Mouse (Mus musculus): ENCODE data around the gene Runx3. TPM values are rescaled to one million over a fixed set of nuclear protein-coding genes. Genes with fewer than 3 reads are reported as not detected.

Runx3 gene
- total RNA-seq, 2 experiments from 2014 or later, result 7.1 to 56.7 TPM

DNA sequence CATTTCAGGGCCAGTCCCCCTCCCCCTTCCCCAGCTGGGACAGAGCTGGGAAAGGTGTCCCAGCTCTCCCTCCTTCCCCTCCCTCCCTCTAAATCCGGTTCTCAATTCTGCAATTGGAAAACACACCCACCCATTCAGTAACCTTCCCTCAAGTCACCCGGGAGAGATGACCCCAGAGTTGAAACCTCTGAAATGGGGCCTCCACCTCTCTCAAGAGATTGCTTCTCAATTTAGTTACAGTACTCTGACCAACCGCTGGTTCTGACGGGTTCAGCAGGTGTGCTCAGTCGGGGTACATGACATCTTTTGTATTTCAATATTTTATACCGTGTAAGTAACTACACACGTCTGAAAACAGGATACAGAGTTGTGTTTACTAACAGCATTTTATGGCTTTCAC is 28.2 kb downstream of the Runx3 start:
- no peak for ATAC-seq (replicated peaks; ENCODE audit: poor library complexity)

DNA sequence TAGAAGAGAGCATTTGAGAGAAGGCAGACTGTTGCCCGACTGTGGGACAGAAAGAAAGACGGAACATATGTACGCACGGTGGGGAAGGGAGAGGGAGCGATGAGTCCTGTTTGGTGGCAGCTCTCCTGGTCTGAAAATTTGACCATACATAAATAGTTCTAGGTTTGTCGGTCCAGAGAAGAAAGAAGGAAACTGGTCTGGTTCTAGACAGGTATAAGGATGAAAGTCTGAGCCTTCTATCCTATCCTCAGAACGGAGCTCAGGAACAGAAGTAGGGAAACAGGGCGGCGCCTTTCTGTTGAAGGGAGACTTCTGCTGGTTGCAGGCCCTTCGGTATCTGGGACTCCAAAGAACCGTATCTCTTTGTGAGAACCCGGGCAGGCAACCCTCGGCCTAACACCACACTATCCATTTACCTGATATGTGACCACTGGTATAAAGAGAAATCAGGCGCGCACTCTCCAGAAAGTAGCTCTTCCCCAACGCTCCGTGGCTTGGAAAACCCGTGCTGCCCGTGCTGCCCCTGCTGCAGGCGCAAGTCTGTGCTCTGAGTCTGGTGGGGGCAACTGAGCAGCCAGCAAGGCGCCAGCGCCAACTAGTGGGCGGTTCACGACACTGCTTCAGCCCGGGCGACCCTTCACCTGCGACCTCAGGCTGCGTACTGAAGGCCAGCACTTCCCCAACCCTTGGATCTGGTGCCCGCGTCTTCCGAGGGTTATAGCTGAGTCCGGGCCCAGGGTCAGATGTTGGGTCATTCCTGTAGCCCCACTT is 29.8 kb downstream of the Runx3 start:
- peak; percentile 80 for ATAC-seq (replicated peaks; ENCODE audit: poor library complexity)

DNA sequence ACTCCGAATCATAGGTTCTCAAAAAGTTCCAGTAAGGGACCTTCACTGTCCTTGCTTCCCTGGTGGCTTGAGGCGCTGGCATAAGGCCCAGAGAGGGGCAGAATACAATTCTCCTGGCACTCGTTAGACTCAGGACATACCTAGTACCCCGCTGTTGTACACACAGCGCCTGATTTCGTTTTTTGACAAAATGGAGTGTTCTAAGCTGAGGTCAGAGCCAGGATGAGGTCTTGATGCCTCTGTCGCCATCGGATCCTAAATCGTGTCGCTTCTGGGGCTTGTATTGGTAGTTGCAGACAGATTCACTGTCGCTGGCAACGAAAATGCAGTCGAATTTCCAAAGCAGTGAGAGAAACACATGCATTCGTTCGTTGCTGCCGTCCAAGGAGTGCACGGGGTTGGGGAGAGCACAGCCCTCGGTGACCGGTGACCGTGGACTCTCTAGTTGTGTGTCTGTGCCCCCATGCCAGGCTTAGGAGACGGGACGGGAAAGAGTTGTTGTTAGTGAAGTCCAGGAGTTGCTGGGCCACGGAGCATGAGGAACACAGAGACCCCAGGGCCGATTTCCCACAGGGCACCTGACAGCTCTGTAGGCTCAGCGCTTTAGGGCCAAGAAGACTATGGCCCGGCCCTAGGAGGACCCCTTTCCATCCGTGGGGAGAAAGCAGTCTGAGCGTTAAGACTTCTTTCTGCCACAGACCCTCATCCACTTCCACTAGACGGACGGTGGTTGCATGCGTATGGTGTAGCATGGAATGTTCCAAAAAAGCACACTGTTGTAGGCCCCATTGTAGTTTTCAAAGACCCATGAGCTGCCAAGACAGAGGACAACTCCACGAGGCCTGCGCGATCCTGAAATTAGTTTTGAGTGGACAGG is 30.9 kb downstream of the Runx3 start:
- ATAC-seq (replicated peaks; ENCODE audit: poor library complexity), result no peak

DNA sequence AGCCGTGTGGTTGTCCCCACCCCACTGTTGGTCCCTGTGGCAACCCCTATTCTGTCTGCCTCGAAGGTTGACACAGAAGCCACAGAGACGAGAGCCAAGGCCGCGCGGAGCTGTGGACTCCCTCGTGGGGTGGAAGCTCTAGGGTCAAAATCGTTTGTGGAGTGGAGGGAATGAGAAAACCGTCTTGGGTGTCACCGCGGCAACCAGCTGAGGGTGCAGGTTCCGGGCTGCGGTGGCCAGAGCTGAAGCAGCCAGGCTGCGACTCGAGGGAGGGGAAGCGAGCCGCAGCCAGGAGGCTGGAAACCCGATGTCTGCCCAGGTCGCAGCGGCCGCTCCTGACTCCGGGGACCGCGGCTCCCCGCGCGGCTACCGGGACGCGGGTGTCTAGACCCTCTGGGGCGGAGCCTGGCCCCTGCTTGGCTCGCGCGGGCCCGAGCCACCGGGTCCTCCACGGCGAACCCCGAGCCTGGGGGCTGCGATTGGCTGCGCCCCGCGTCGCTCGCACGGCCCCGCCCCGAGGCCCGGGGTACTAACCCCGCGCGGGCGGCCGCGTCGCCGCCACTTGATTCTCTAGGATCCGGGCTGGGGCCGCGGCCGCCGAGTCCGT is 31.6 kb downstream of the Runx3 start:
- peak; percentile 40 for ATAC-seq (replicated peaks; ENCODE audit: poor library complexity)

DNA sequence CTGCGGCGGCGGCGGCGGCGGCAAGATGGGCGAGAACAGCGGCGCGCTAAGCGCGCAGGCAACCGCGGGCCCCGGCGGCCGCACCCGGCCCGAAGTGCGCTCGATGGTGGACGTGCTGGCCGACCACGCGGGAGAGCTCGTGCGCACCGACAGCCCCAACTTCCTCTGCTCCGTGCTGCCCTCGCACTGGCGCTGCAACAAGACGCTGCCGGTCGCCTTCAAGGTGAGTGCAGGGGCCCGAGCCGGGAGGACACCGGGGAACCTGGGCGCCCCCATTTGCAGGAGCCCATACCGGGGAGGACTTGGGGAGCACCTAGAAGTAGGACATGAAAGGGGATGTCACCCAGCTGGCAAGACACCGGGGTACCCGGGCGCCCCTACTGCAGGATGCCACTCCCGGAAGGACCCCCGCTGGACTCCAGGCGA is 32.4 kb downstream of the Runx3 start:
- peak; percentile 34 for ATAC-seq (replicated peaks; ENCODE audit: poor library complexity)

DNA sequence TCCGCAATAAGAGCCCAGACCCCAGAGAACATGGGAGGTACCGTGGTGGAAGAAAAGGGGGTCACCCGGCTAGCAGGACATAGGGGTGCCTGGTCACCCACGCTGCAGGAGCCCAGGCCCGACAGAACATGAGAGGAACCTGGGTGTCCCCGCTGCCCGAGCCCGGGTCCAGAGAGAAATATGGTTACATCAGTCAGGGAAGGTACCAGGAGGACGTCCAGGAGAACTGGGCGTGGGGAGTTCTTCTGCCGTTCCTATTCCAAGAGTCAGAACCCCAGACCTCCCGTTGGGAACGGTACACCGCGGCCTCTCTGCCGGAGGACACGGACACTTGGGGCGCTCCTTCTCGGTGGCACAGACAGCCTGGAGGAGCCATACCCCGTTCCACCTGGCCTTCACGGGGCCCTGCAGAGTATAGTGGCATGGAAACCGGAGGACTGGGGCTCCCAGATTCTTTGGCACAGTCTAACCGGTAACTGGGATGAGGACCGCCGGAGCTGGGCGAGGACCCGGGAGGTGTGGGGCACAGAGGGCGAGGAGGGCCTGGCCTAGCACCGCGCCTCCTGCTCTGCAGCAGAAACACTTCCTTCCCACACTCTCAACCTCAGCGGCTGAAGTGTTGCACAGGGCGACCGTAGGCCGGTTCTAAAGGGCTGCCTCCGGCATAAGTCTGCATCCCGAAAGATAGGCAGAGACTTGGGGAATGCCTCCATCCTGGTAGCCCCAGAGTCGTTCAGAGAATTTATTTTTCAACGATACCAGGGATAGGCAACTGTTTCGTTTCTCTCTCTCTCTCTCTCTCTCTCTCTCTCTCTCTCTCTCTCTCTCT is 33.0 kb downstream of the Runx3 start:
- peak; percentile 38 for ATAC-seq (replicated peaks; ENCODE audit: poor library complexity)

DNA sequence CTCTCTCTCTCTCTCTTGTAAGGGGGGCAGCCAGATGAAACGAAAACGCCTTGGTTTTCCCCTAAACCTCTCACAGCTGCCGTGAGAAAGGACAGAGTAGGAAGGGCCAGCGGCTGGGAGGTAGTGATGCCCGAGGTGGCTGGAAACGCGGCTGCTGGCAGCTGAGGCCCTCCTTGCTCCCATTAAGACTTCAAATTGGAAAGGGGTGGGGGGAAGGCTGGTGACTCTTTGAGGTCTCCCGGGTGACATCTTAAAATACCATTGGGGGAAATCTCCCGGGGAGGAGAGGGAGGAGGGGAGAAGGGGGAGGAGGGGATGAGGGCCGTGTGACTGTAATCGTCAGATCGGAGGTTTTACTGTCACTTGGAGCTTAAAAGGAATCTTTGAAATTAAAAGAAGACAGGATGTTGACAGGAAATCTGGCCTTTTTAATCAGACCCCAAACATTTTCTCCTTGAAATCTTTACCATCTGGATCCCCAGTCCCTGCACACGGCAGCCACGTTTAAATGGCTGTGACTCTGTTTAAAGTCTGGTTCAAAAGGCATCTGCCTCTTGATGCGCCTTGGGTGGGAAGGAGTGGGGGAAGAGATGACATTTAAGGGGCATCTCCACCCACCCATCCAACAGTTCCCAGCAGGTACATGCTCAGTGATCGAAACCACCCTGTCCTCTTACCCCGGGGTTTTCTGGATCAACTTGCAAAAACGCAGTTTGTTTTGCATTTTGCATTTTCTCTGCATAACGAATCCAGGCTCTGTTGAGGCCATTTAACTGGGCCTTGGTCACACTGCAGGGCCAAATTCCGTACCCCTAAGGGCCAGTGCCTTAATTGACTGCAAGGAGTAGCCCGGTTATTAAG is 33.9 kb downstream of the Runx3 start:
- no peak for ATAC-seq (replicated peaks; ENCODE audit: poor library complexity)

DNA sequence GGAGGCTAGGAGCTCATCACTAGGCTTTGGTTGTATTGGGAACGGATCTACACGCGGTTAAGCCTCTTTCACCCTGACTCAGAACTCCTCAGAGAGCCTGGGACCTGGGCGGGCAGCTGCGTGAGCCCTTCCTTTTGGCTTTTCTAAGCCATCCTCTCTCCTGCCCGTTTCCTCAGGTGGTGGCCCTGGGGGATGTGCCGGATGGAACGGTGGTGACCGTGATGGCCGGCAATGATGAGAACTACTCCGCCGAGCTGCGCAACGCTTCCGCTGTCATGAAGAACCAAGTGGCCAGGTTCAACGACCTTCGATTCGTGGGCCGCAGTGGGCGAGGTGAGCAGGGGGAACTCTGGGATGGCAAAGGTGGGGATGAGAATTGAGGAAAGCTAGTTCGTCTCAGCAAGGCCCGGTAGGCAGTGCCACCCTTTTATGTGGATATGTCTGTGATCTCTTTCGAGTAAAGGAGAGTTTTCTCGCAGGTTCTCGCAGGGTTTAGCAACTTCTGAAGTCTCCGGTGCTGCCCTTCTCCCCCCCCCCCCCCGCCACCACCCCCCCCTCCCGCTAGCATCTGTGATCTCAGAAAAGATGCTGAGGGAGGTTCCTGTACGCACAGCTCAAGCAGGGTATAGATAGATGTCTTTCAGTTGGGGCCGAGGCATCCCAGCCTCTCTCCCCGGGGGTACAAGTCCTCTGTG is 34.8 kb downstream of the Runx3 start:
- ATAC-seq (replicated peaks; ENCODE audit: poor library complexity), result no peak

DNA sequence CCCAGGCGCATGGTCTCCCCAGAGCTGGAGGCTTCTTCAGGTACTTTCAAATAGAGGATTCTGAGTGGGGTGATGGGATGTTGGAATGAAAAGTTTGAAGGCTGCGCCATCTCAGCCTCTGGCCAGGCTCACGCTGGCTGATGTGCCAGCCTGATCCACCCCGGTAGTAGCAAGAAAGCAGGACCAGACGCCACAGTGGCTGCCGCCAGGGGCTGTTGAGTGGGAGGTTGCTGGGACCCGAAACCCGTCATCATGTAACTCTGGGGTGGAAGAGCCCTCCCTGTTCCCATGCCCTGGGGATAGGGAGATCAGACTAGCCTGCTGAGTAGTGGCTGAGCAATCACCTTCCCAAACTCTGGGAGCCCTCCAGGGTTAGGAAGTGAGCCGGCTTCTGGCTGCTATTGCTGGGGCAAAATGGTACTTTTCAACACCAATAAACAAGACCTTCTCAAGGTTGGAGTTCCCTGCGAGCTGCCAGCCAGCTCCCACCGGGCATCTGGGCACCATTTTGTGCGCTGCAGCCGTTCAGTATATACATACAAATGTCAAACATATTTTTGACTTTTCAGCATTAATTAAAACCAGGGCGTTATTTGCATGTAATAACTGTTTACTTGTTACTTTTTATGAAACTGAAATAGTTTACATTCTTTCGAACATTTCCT is 35.5 kb downstream of the Runx3 start:
- no peak for ATAC-seq (replicated peaks; ENCODE audit: poor library complexity)

DNA sequence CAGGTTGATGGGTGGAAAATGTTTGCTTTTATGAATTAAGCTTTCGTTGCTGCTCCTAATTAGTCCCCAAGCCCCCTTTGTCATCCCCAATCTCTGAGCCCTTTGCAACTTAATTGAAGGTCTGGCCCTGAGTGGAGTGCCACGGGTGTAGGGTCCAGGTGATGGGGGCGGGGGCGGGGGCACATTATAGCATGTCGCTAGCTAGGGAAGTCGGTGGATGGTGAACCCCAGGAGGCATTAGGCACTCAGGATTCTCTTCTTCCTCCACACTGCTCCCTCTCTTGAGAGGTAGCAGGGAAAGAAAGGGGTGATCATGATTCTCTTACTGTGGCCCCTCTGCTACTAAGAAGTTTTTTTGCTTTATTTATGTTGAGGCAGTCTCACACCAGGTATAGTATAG is 36.1 kb downstream of the Runx3 start:
- no peak for ATAC-seq (replicated peaks; ENCODE audit: poor library complexity)

DNA sequence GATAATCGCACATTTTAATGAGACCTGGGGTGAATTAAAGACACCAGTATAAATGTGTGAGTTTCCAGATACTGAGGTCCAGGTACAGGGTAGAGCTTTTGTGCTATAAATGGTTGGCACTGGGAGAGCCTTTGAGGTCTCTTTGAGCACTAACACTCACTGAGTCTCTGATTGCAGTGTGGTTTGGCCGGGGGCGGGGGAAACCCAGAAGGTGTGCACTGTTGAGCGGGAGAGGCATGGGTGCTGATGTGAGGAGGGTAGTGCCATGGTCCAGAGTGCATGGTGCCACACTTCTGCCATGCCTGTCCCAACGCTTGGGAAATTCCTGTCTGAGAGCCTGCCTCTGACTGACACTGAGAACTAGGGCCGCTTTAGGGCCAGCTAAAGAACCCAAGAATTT is 36.9 kb downstream of the Runx3 start:
- ATAC-seq (replicated peaks; ENCODE audit: poor library complexity), result no peak

DNA sequence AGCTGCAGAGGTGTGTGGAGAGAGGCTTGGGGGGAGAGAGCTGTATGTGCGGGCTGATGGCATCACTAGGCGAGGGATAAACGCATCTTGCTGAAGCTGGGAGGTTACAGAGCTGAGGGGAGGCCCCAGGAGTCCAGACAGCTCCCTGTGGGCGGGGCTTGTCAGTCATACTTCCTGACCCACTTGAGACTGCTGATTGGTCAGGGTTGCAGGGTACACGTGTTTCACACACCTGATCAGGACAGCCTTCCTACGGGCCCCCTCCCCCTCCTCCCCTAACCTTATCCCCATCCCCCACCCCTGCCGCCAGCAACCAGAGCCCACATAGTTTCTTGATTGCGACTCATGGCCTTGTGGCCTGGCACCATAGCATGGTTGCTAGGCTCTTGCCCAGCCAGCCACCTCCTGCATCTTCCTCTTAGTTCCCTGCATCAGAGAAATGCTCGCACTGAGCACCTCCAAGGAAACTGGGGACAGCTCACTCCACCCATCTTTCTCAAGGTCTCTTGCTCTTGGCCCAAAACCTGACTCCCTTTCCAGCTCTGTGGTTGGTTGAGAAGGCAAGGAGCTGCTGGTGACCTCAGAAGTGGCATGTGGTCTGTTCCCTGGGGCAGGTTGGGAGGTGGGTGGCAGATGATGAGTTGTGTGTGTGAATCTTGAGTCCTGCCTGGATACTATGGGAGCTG is 38.4 kb downstream of the Runx3 start:
- ATAC-seq (replicated peaks; ENCODE audit: poor library complexity), result no peak

DNA sequence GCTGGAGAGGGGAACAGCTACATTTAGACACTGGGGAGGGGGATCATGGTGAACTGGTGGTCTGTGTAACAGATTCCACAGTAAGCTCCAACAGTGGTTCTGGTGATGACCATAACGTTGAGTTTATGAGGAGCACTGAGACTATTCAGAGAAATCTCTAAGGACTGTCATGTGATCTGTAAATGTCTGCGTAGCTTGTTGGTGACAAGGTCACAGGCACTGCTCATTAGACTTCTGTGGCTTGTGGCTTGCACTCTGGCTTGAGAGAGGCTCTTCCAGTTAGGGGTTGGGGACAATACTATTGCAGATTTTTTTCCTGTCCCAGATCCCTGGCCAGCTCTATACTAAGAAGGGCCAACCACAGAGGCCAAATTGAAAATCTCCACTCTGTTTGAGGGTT is 39.2 kb downstream of the Runx3 start:
- no peak for ATAC-seq (replicated peaks; ENCODE audit: poor library complexity)

DNA sequence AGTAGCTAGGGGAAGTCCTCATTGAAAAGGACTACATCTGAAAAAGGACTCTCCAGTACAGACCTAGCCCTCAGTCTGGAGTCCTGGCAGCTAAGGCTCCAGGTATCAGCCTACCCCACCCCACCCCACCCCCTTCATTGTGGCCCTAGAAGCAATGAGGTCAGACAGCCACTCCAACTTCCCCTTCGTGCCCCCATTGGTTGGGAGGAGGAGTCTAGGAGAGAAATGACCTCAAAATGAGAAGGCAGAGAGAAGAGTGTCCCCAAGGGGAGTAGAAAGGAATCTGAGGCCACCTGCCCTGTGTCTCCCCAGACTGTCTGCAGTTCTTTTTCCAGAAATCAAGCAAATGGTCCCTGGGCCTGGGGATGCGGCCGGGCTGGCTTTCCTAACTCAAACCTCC is 39.7 kb downstream of the Runx3 start:
- peak; percentile 68 for ATAC-seq (replicated peaks; ENCODE audit: poor library complexity)

DNA sequence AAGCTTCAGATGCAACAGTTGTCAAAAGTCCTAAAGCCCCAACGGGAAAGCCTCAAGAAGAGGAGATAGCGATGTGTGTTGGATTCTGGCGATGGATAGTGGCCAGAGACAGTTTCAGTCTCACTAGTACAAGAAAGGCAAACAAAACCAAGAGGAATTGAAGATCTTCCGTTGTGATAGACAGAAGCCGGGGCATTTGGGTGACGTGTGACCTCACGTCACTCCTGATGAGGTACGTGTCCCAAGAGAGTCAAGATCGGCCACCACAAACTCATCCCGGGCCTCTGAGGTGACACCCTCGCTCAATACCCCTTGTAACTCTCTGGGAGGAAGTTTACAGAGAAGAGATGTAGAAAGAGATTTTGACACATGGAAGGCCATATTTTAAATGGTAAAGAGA is 41.0 kb downstream of the Runx3 start:
- ATAC-seq (replicated peaks; ENCODE audit: poor library complexity), result no peak

DNA sequence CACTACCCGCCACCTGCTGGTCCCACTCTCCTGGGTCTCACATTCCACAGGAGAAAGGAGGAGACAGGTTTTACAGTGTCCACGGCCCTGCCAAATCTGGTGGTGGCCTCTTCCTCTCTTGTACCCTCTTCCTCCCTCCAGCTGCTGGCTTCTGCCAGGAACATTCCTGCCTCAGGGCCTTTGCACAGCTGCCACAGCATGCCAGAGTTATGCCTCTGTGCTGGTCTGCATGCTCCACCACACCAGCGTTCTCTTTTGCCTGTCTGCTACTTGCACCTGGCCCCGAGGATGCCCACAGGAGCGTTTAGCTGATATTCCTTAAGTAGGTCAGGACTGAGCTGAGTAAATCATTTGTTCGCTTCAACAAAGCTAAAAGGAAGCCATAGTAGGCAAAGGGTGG is 45.3 kb downstream of the Runx3 start:
- ATAC-seq (replicated peaks; ENCODE audit: poor library complexity), result no peak

DNA sequence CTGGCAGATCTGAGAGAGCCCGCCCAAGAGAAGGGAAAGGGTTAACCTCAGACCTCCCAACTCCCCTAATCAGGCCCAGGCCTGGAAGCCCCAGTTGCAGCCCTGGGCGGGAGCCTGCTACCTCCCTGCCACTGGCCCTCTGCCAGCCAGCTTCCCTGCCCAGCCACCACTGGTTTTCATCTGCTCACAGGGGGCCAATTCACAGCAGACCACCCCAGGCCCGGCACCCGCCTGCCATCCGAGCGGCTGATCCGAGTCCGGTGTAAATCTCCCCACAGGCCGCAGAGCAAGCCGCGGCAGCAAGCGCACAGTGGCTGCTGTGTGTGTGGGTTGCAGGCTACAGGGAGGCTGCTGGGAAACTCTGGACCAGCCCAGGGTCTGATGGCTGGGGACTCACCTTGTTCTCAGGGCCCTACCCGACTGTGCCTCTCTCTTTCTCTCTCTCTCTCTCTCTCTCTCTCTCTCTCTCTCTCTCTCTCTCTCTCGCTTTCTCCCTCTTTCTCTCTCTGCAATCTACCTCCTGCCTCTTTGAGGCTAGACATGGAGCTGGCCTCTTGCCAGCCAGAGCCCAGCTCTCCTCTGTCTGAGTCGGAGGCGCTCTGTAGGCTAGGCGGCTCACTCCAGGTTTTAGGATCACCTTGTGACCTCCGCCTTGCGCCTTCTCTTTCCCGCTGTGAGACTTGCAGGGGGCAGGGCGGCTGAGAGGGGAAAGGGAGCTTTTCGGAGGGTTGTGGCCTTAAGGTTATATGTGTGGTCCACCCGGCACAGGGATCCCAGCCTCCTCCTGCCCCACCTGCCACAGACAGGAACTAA is 46.2 kb downstream of the Runx3 start:
- ATAC-seq (replicated peaks; ENCODE audit: poor library complexity), result peak; percentile 58

Data from megakaryocyte progenitor cell, adult 5-6 weeks (primary cell).